Mouse (Mus musculus): Measurements from ENCODE around the gene Gpatch2. TPM values are rescaled to one million over a fixed set of nuclear protein-coding genes. Genes with fewer than 3 reads are reported as not detected.

Gpatch2 gene
- polyA plus RNA-seq, 1 experiment = 0.39 TPM

DNA sequence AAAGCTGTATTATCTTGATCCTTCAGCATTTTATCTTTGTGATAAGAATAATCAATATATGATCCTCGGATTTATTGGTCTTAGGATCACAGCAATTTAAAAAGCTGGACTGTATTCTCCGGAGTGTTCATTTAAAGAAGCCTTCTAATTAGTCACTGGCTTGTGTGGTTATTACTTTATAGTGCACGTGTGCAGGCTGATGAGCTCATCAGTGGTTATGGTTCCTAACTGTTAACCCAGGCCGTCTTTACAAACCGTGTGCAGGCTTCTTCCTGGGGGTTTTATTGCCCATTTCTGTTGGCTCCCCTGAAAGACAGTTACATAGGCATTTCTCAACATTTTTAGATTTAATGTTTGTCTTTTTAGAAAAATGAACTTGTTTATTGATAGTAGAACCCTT lies 63.2 kb downstream of the Gpatch2 start:
- Histone ChIP-seq H3K4me3 (replicated peaks) (no peak overlapping the region), H3K27me3 (ENCODE audit: control insufficient read depth) (no peaks in the 10 kb centered on the region), H3K4me1 (ENCODE audit: control insufficient read depth) (no peaks in the 10 kb centered on the region; the same call in 1 of the 2 replicates), H3K9me3 (ENCODE audit: control insufficient read depth, low read length) (no peaks in the 10 kb centered on the region), H3K36me3 (ENCODE audit: control insufficient read depth) (no peaks in the 10 kb centered on the region)
- no peak for TF ChIP-seq TAL1 (IDR thresholded peaks at IDR 0.05; ENCODE audit: low read length)
- no peak for TF ChIP-seq GATA1 (IDR thresholded peaks at IDR 0.05; ENCODE audit: low read length)

DNA sequence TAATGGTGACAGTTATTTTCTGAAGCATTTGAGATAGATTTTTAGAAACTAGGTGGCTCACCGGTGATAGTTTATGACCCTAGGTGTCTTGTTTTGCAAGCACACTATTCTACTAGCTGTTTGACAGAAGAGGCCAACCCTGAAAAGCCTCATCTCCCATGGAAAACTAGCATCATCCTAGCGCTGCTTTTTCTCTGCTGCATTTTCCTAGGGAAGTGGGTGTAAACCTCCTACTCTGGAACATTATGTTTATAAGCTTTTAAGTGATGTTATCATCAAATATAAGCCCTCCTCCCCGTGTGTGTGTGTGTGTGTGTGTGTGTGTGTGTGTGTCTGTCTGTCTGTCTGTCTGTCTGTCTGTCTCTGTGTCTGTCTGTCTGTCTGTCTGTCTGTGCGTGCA lies 64.5 kb downstream of the Gpatch2 start:
- H3K4me3 ChIP-seq (replicated peaks) = no peak overlapping the region
- H3K4me1 ChIP-seq (ENCODE audit: control insufficient read depth) = no peaks in the 10 kb centered on the region; the same call in 1 of the 2 replicates
- H3K9me3 ChIP-seq (ENCODE audit: control insufficient read depth, low read length) = no peaks in the 10 kb centered on the region
- TF ChIP-seq TAL1 (IDR thresholded peaks at IDR 0.05; ENCODE audit: low read length) (no peak), GATA1 (IDR thresholded peaks at IDR 0.05; ENCODE audit: low read length) (no peak)
- H3K36me3 ChIP-seq (ENCODE audit: control insufficient read depth) = no peaks in the 10 kb centered on the region
- H3K27me3 ChIP-seq (ENCODE audit: control insufficient read depth) = no peaks in the 10 kb centered on the region

DNA sequence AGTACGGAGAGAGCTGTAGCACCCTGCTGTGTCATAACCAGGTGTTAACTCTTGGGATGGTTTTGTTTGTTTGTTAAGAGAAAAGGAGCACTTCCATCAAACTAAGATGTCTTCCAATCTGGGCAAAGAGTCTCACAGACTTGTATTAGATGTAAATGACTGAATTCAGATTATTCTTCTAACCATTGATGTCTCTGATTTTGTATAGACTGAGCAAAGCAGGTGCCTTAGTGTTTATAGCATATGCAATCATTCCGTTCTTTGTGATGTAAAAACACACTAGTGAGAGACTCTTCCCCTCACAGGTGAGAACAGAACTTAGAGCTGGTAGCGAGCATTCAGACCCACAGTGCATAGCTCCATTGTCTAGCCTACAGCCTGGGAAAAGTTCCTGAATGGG lies 67.0 kb downstream of the Gpatch2 start:
- H3K4me3 ChIP-seq (replicated peaks) = no peak overlapping the region
- no peaks in the 10 kb centered on the region for H3K27me3 ChIP-seq (ENCODE audit: control insufficient read depth)
- no peak for TF ChIP-seq GATA1 (IDR thresholded peaks at IDR 0.05; ENCODE audit: low read length)
- TF ChIP-seq TAL1 (IDR thresholded peaks at IDR 0.05; ENCODE audit: low read length) = no peak
- H3K9me3 ChIP-seq (ENCODE audit: control insufficient read depth, low read length) = no peaks in the 10 kb centered on the region
- no peaks in the 10 kb centered on the region for H3K36me3 ChIP-seq (ENCODE audit: control insufficient read depth)
- no peaks in the 10 kb centered on the region; the same call in 1 of the 2 replicates for H3K4me1 ChIP-seq (ENCODE audit: control insufficient read depth)

DNA sequence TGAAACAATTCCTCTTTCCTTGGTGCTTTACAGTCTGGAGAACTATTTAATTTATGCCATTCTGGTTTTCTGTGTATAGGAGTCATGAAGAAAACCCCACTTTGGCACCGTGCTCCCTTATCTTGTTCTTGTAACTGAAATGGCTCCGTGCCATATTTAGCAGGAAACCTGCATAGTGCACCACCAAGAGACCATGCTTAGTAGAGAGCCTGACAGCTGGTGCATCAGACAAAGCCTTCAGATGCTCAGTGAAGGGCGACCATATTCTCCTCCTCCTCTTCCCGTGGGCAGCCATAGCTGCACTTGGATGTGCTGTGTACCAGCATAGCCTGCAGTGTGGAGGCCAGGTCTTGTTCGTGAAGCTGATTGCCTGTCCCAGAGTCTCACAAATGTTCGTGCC lies 67.5 kb downstream of the Gpatch2 start:
- no peaks in the 10 kb centered on the region for H3K36me3 ChIP-seq (ENCODE audit: control insufficient read depth)
- H3K9me3 ChIP-seq (ENCODE audit: control insufficient read depth, low read length) = no peaks in the 10 kb centered on the region
- TF ChIP-seq GATA1 (IDR thresholded peaks at IDR 0.05; ENCODE audit: low read length) = no peak
- no peak for TF ChIP-seq TAL1 (IDR thresholded peaks at IDR 0.05; ENCODE audit: low read length)
- H3K4me1 ChIP-seq (ENCODE audit: control insufficient read depth) = no peaks in the 10 kb centered on the region; the same call in 1 of the 2 replicates
- H3K27me3 ChIP-seq (ENCODE audit: control insufficient read depth) = no peaks in the 10 kb centered on the region
- no peak overlapping the region for H3K4me3 ChIP-seq (replicated peaks)

DNA sequence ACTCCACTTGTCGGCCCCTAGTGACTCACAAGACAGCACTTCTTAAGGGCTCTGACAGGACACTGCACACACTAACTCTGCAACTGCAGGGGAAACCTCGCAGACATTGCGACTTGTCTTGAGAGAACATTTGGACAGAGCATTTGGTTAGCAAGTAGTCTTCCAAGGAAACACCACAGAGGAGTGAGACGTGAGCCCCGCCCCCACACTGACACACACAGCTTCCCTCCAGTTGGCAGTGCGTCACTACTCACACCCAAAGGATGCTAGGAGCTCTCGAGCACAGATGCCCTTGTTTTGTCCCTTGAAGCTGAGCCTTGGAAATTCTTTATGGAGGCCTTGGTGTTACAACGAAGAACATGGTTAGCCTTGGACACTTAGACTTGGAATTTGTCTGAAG lies 70.4 kb downstream of the Gpatch2 start:
- Histone ChIP-seq H3K27me3 (ENCODE audit: control insufficient read depth) (no peaks in the 10 kb centered on the region), H3K9me3 (ENCODE audit: control insufficient read depth, low read length) (no peaks in the 10 kb centered on the region), H3K36me3 (ENCODE audit: control insufficient read depth) (no peaks in the 10 kb centered on the region), H3K4me1 (ENCODE audit: control insufficient read depth) (no peaks in the 10 kb centered on the region; the same call in 1 of the 2 replicates), H3K4me3 (replicated peaks) (no peak overlapping the region)
- TF ChIP-seq GATA1 (IDR thresholded peaks at IDR 0.05; ENCODE audit: low read length) = no peak
- TF ChIP-seq TAL1 (IDR thresholded peaks at IDR 0.05; ENCODE audit: low read length) = no peak

DNA sequence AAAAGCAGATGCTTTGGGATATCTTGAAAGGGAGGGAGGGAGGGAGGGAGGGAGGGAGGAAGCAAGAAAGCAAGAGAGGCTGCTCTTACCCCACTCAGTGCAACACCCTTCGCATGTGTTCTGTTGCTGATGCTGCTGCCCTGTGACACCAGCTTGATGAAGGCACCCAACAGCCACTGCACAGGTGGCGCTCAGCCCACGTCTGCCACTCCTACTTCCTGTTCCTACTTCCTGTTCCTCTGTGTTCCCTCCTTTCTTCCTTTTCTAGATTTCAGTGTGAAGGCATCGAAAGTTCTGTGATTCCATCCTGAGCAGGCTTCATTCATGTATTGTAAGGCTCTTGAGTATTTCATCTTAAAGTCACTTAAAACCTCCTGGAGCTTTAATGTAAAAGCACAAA lies 71.1 kb downstream of the Gpatch2 start:
- H3K4me3 ChIP-seq (replicated peaks) = no peak overlapping the region
- TF ChIP-seq TAL1 (IDR thresholded peaks at IDR 0.05; ENCODE audit: low read length) (no peak), GATA1 (IDR thresholded peaks at IDR 0.05; ENCODE audit: low read length) (no peak)
- no peaks in the 10 kb centered on the region for H3K36me3 ChIP-seq (ENCODE audit: control insufficient read depth)

DNA sequence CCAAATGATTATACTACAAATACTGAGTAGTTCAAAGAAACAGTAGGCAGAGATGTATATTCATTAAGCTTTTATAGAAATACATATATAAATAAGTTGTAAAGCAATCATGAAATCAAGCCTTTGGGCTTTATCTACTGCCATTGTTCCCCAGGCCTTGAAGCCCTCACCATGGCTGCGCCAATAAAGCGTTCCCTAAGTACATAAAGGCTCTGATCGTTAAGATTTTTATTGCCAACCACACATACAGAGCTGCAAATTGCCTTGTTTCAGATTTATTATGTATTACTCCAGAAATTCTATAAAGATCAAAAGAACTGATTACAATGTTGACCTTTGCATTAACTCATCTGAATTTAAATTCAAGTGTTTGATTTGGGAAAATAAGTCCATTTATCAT lies 71.6 kb downstream of the Gpatch2 start:
- no peaks in the 10 kb centered on the region; the same call in 1 of the 2 replicates for H3K4me1 ChIP-seq (ENCODE audit: control insufficient read depth)
- no peak for TF ChIP-seq TAL1 (IDR thresholded peaks at IDR 0.05; ENCODE audit: low read length)
- TF ChIP-seq GATA1 (IDR thresholded peaks at IDR 0.05; ENCODE audit: low read length) = no peak
- no peaks in the 10 kb centered on the region for H3K36me3 ChIP-seq (ENCODE audit: control insufficient read depth)
- no peaks in the 10 kb centered on the region for H3K27me3 ChIP-seq (ENCODE audit: control insufficient read depth)
- no peaks in the 10 kb centered on the region for H3K9me3 ChIP-seq (ENCODE audit: control insufficient read depth, low read length)
- H3K4me3 ChIP-seq (replicated peaks) = no peak overlapping the region

More for the DNA sequence above, 71.1 kb downstream of the Gpatch2 start:
- H3K9me3 ChIP-seq (ENCODE audit: control insufficient read depth, low read length) = no peaks in the 10 kb centered on the region
- no peaks in the 10 kb centered on the region; the same call in 1 of the 2 replicates for H3K4me1 ChIP-seq (ENCODE audit: control insufficient read depth)
- H3K27me3 ChIP-seq (ENCODE audit: control insufficient read depth) = no peaks in the 10 kb centered on the region

DNA sequence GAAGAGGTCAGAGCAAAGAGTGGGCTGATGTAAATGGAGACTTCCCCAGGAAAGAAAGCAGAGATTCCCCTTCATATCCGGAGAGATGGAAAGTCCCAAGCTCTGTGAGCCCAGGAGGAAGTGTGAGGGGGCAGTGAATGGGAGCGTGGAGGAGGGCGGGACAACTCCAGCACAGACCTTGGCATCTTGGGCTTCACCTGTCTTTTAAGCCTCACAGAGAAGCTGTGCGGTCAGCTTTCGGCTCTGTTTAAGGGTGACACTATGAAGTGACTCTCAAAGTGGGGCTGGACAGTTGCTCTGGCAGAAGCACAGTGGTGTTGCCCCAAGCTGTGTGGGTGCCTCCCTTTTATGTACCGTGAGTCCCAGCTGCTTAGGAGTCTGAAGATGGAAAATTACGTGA lies 74.9 kb downstream of the Gpatch2 start:
- no peak for TF ChIP-seq TAL1 (IDR thresholded peaks at IDR 0.05; ENCODE audit: low read length)
- TF ChIP-seq GATA1 (IDR thresholded peaks at IDR 0.05; ENCODE audit: low read length) = no peak

DNA sequence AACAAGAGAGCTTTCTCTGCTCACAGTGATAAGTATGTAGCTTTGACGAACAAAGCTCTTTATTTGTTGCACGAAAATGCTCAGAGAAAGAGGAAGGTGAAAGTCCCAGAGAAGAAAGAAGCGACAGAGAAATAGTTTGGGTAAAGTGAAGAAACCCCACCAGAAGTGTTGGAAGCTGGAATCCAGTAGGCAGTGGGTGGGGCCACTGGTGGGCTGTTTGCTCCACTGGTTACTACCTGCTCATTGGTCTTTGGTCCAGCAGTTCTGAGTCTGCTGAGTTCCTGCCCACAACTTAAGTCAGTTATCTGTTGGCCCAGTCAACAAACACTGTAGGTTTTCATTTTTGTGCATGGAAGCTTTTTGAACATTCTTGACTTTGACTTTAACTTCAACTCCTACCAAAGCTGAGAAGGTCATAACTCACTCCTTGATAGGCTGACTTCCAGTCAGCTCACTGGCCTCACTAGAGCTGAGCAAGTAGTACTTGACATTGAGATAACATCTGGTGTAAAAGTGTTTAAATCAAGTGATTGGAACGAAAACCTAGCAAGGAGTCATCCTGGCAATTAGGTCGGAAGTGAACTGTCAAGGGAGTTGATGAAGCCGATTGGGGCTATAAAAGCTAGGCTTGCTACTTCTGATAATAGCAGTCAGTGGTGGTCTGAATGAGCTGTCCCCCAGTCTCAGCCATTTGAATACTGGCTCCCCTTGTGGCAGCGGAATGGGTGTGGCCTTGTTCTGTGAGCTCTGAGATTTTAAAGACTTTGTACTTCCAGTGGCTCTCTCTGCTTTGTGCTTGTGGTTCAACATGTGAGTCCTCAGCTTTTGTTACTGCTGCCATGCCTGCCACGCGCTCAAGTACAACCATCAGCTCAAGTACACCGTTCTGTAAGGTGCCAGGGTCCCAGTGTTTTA lies 76.4 kb downstream of the Gpatch2 start:
- Histone ChIP-seq H3K4me1 (ENCODE audit: control insufficient read depth) (peaks cover 7% of the 10 kb centered on the region; the same call in 1 of the 2 replicates), H3K27me3 (ENCODE audit: control insufficient read depth) (no peaks in the 10 kb centered on the region), H3K9me3 (ENCODE audit: control insufficient read depth, low read length) (no peaks in the 10 kb centered on the region), H3K36me3 (ENCODE audit: control insufficient read depth) (no peaks in the 10 kb centered on the region), H3K4me3 (replicated peaks) (no peak overlapping the region)
- TF ChIP-seq TAL1 (IDR thresholded peaks at IDR 0.05; ENCODE audit: low read length) (no peak), GATA1 (IDR thresholded peaks at IDR 0.05; ENCODE audit: low read length) (no peak)

More for the DNA sequence above, 74.9 kb downstream of the Gpatch2 start:
- Histone ChIP-seq H3K4me1 (ENCODE audit: control insufficient read depth) (peaks cover 7% of the 10 kb centered on the region; the same call in 1 of the 2 replicates), H3K9me3 (ENCODE audit: control insufficient read depth, low read length) (no peaks in the 10 kb centered on the region), H3K27me3 (ENCODE audit: control insufficient read depth) (no peaks in the 10 kb centered on the region), H3K4me3 (replicated peaks) (no peak overlapping the region), H3K36me3 (ENCODE audit: control insufficient read depth) (no peaks in the 10 kb centered on the region)

Measured in erythroblast, embryonic 14.5 days (primary cell).